Mouse (Mus musculus): ENCODE measurements around the gene Hpgd.
"Not testable (repeated sequence)": the region's sequence is repeated elsewhere in the genome, so short reads cannot be mapped to it uniquely, and the experiment has no call there.

Gene Hpgd

DNA sequence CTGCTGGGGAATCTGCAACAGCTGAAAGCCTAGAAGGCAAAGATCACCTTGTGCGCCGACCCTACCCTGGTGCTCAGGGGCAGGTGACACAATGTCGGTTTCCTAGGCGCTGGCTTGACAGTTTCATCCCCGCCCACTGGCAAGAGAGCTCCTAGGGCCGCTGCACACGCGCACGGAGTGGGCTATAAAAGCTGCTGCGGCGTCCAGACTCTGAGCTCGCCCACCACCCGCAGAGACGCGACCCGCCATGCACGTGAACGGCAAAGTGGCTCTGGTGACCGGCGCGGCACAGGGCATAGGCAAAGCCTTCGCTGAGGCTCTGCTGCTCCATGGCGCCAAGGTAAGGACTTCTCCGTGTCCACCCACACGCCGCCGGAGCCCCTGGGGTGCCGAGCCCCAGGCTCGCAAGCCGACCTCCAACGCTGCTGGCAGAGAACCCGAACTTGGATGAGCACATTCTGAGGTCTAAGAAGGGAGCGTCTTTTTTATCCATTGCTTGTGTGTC lies at the start of gene Hpgd:
Gene Hpgd, plus strand, starts transcription at position 213 of the 505 bp plus-strand sequence.
- ATAC-seq (ENCODE audit: low TSS enrichment) = peak; percentile 66

DNA sequence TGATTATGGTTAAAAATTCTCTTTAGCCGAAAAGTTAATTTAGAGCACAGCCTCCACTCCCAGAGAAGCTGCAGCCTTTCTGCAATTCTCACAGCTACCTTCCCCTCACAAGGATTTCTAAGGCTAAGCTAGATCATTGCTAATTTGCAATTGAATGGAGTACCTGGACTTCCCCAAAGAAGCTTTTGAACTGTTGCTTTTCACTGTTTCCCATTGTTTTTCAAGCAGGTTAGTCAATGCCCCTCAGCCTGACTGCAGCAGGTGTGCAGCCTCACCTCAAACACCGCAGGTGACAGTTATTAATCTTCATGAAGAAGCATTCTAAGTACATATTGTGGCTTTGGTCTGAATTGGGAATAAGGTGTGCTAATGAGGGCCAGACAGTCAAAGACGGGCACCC lies 42.7 kb upstream of the Hpgd start:
- ATAC-seq (ENCODE audit: low TSS enrichment) = not testable (repeated sequence)

DNA sequence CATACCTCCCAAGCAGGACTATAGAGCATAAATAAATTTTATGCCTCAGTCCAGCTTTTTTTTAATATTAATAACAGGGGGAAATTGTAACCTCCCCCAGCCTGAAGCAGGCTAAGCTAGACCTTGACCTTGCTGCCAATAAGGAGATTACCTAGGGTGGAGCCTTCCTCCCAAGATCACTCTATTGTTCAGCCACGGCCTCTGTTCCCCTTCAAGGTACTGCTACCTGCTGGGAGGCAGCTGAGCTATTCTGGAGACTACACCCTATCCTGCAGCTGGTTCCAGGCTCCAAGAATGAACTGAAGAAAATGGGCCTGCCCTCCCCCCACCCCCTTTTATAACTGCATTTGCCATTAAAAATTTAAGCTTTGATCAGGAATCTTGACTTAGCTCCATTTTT lies 42.1 kb upstream of the Hpgd start:
- ATAC-seq (ENCODE audit: low TSS enrichment) = no peak

DNA sequence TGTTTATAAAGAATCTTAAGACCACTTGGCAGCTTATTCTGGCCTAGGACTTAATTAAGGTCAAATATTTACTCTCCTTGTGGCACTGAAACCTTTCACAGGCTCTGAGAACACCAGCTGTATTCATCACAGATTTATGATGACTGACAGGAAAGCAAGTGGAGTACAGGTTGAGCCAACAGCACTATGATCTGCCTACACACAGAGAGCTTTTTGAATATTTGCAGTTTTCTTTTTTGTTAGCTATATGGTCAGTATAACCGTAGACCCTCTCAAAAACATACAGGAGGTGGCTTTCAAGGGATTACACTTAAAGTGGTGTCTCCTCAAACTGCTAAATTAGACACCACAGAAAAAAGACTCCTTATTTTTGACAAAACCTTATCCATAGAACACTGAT lies 33.2 kb upstream of the Hpgd start:
- ATAC-seq (ENCODE audit: low TSS enrichment) = no peak

DNA sequence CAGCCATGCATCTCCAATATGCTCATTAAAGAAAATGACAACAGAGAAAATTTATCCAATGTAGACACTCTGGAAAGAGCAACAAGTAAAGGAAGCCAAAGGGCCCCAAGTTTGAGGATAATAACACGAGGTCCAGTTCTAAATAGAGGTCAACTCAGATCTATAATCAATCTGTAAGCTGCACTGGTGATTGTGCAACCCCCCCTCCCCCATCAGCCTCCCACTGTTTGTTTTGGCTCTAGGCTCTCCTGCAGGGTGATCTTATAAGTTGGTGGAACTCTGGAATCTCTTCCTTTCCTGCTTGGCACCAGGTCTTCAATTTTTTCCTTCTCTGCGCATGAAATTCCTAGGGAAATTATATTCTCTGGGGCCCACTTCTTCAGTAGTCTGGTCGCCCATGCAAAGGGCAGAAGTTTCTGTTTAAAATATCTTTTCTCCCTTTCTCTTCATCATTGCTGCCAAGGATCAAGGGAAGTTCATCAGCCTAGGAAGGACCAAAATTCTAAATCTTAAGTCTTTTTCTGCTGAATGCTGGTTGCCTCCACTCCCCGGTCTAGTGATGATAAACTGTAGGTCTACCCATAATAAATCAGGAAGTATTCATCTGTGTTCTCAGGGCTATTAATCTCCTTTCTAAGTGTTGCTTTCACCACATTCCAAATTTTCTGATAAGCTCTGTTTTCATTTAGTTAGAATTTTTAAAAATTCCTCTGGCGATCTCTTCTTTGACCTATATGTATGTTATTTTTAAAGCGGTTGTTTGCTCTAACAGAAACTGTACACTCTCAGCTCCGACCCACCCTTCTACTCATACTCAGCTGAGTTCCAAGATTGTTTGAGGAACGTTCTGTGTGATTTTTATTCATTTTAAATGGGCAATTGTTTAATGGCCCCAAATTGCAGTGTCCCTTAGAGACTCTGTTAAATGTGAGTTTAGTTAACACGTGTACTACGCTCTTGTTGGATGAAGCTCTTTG lies 24.4 kb upstream of the Hpgd start:
- no peak; the same call in 1 of the 2 replicates for ATAC-seq (ENCODE audit: low TSS enrichment)

DNA sequence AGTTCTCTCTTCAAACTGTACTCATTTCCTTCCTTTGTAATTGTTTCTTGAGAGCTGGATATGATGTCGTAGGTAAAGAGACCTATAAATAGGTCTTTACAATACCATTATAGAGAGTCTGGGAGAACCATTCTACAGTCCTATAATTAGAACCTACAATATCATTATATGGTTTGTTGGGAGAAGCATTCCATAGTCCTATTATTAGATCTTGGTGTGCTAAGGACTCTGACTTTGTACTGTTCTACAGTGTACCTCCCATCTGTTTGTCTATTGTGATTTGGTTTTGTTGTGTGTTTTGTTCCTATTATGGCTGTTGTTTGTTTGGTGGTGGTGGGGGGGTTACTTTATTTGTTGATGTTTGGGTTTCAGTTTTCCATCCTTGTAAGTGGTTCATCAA lies 21.5 kb upstream of the Hpgd start:
- no peak for ATAC-seq (ENCODE audit: low TSS enrichment)

DNA sequence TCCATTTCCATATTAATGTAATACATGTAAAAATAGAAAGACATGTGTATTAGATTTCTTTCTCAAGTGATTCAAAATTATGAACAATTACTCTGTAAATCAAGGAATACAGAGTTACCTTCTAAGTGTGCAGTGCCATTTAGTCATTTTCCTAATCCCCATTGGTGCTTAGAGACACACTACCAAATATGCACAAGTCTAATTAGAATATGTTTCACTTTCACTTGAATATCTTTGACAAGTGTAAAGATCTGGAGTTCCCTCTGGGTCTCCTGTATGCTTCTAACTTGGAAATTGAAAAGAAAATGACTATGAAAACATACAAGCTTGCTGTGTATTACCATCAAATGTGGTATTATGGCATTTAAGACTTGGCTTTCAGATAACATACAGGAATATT lies 19.1 kb upstream of the Hpgd start:
- no peak for ATAC-seq (ENCODE audit: low TSS enrichment)

DNA sequence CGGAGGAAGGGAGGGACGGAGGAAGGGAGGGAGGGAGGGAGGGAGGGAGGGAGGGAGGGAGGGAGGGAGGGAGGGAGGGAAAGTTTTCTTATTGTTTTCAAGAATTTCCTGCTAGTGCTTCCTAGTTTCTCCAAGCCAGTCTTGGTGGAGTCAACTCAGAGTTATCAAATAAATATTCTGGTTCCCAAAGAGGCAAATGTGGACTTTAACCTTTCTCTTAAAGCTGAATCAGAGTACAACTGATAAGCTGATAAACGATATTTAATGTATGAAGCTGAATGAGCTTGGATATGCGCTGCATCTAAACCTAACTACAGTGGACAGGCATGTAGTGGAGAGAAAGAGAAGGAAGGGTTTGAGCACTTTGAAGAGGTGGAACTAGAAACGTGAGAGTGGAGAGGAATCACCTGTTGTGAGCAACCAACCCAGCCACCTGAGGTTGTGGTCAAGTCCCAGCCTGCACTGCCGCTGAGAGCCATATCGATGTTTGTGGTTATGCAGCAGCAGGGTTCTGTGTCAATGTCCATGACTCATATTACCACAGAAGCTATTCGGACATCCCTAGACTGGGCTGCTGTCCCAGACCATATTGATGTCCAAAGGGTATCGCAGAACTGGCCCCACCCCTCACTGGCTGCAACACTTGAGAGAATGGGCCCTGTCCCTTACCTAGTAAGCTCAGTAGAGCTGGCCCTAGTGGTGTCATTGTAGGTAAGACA lies 16.4 kb upstream of the Hpgd start:
- no peak for ATAC-seq (ENCODE audit: low TSS enrichment)

DNA sequence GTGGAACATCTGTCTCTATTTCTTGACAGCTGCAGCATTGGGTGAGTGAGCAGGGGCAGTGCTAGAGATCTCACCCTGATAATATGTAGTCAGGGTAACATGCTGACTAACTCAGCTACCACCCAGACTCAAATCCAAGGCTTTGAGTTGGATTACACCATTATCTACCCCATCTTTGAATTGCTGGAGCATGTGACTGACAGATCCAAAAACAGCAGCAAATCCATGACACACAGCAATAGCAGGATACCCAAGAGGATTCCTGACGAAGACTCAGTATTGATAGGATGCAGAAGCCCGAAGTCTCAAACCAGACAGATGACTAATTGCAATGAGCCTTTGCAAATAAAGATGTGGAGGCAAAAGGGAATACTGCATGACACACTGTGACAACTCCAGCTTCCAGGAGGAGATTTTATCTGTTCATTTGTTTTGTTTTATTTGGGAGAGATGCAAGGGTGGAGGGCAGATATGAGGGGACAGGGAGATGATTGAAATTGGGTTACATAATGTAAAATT lies 15.8 kb upstream of the Hpgd start:
- no peak for ATAC-seq (ENCODE audit: low TSS enrichment)

DNA sequence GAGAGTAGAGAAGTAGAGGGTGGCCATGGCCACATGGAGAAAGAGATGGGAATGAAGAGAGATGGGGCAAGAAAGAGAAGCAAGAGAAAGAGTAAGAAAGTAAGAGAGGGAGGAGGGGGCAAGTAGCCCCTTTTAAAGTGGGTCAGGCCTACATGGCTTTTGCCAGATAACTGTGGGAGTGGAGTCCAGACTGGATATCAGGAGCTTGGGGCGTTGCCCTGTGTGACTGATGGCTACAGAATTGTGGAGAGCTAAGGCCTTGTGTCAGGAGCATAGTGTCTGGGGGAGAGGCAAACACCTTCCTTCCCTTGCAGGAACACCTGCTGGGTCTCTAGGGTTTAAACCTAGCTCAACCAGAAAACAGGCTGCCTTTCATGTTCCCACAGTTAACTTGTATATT lies 10.4 kb upstream of the Hpgd start:
- no peak for ATAC-seq (ENCODE audit: low TSS enrichment)

DNA sequence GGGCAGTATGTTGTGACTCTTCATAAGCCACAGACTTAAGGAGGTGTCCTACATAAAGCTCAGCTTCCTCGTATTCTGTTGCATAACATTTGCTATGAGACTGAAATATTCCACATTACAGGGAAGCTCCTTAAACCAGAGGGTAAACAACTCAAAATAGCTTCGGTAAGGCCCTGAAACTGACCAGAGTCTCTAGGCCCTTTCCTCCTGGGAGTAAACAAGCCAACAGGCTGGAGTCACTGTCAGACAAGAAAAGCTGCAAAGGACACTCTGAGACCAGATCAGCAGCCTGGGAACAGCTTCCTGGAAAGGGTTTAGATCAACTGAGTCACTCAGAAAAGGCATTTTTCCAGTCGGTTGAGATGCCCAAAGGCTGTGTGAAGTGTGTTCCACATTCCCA lies 9.4 kb upstream of the Hpgd start:
- 0 out of 2 replicates have a peak, but pooled peaks have one; percentile 38 for ATAC-seq (ENCODE audit: low TSS enrichment)

DNA sequence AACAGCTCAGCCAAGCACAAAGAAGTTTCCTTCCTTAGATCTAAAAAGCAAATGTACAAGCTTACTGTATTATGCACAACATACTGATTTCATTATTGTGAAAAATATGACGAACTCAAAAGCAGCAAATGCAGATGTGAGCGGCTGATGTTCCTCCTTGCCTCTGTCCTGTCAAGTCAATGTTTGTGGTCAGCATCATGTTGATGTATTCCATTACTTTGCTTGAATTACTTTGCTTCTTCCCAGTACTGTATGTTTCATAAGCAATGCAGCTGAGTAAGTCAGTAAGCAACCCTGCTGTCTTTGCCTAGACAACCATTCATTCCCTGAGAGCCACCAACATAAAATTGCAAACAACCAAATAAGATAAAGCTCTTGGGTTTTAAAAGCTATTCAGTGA lies 7.7 kb upstream of the Hpgd start:
- ATAC-seq (ENCODE audit: low TSS enrichment) = no peak

DNA sequence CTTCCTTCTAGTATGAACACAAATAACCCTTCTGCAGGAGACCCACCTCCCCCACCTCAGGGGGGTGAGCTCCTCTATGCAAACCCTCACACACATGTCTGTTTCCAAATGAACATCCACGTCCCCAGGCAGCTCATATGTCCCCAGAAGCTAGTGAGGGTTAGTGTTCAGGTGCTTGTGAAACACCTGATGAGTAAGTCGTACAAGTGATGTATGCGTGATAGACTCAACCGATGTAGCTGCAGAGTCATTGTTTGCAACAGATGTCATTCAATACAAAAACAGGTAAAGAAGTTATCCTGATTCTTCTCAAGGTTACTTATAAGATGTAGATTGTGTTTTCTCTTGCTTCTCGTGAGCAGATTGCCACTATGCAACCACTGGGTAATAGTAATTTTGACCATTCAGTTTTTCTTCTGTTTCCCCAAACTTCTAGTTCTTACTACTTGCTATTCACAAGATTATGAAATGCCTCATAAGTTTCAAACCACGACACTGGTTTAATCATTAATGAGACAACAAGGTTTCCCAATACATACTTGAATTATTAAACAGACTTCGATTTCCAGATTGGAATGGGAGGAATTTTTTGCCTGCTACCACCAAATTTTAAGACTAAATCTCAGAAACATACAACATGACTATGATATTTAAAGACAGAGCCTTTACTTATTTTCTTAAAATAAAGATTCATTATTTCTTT lies 6.9 kb upstream of the Hpgd start:
- no peak for ATAC-seq (ENCODE audit: low TSS enrichment)

DNA sequence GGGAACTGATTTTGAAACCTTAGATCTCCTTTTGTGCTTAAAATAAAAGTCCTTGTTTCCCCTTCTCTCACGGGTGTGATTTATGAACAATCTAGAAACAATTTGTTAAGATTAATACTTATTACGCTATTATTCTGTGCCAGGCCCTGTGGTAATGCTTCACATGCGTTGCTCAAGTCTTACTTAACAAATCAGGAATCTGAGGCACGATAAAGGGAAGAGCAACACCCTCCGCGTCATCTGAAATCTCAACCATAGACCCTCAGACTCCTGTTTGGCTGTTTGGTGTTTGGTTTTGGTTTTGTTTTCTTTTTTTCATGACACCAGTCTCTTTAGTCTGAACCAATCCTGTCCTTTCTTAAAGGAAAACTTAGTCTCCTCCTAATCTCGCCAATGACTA lies 2.1 kb upstream of the Hpgd start:
- no peak for ATAC-seq (ENCODE audit: low TSS enrichment)

DNA sequence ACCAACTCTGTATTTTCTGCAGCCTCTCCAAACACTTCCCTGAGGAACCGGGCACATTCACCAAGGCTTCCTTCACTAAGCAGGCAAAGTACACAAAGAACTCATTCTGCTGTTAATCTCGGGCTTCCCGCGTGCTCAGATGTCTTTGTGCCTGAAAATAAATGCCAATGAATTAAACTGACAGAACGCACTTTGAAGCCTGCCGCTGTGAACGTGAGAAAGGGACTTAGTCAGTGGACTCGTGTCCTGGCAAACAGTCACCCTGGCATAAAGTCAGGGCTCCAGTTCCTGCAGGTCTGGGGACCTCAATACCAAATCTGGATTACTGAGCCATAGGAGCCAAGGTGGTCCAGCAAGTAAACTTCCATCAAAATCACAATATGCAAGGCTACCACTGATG lies 905 bp upstream of the Hpgd start:
- ATAC-seq (ENCODE audit: low TSS enrichment) = no peak

DNA sequence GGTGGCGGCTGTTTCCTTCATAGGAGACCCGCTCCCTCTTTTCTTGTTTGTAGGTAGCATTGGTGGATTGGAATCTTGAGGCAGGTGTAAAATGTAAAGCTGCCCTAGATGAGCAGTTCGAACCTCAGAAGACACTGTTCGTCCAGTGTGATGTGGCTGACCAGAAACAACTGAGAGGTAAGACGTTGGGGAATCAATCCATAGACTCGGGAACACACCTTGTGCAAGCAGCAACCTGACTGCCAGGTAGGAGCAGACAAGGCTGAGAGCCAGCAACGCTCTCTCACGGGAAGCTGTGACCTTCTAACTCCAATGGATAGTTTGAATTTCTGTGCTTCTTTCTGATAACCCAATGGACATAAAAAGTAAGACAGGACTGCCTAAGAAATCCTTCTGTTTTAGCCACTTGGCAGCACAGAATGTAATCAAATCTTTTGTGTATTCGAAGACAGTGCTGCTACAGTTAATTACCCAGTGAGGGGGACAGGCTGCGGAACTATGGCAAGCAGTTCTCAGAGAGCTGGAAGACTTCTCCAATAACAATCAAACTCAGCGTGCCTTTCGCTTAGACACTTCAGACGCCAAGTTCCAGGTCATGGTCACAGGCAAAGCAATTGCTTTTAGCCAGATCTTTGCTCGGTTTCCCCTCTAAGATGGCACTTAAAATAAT lies 636 bp downstream of the Hpgd start:
- peak; percentile 4; the same call in 1 of the 2 replicates for ATAC-seq (ENCODE audit: low TSS enrichment)

DNA sequence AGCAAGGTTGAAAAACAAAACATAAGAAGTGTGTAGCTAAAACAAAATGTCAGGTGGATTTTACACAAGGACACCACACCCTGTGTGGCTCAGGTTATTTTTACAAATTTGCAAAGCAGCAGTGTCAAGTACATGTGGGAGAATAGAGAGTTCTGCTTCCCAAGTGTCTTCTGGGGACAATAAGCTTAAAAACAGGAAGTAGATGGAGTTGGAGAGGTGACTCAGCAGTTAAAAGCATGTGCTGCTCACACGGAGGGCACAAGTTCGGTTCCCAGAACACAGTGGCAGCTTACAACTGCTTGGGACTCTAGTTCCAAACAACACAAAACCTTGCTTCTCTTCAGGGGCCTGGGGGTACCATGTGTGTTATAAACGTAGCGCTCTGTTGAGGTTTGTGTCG lies 5.0 kb downstream of the Hpgd start:
- ATAC-seq (ENCODE audit: low TSS enrichment) = no peak

DNA sequence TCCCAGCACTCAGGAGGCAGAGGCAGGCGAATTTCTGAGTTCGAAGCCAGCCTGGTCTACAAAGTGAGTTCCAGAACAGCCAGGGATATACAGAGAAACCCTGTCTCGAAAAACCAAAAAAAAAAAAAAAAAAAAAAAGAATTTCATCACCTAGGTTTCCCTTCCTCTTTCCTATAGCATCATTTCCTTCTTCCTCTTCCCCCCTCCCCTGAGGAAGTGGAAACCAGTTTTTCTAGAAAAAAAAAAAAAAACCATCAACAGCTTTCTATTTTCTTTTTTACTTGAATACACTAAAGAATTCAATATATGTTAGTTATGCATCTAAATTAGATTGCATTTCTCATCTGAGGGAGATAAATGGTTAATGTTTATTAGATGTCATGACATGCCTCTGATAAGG lies 6.9 kb downstream of the Hpgd start:
- ATAC-seq (ENCODE audit: low TSS enrichment) = not testable (repeated sequence)

DNA sequence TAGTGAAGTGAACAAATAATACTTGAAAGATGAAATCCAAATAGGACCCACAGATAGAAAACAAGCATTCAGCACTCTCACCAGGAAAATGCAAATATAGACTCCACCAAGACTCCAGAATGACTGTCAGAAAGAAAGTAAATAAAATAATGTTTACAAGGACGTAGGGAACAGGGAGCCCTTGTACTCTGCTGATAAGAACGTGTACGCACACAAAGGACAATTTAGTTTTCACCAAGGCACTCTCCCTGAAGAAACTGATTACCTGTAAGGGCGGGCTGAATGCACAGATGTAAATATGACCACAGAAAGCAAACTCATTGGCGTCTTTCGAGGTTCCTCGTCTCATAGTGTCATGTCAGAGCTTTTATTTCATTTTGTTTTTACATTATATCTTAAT lies 10.2 kb downstream of the Hpgd start:
- ATAC-seq (ENCODE audit: low TSS enrichment) = no peak

DNA sequence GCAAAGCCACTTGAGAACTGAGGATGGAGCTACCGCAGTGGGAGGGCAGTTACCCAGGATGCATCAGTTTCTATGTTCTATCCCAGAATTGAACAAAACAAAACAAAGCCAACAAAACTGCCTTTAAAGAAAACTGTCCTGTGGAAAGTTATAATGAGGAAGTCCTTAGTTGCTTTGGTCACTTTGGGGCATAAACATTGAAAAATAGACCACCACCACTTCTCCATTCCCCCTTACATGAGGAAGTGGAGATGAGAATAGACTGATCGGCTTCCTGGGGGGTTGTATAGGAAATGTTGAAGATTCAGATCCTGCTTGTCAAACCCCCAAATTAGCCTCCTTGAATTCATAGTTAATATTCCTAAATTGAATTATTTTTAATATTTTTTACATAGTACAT lies 19.2 kb downstream of the Hpgd start:
- ATAC-seq (ENCODE audit: low TSS enrichment) = no peak

DNA sequence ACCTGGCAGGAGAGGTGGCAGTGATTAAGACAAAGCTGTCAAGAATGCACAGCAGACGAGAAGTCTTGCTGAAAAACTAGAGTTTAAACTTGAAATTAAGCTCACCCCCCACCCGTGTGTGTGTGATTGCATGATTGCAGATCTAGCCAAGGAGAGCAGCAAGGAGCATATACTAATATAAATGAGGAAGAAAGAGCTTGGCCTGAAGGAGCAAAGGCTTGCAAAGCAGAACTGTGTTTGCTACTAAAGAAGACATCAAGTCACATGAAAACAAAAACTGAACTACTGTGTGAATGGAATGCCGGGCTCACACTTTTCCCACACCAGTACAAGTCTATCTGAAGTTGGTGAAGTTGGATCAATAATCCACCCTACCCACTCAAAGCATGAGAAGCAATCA lies 20.8 kb downstream of the Hpgd start:
- no peak for ATAC-seq (ENCODE audit: low TSS enrichment)
